Mouse (Mus musculus) adrenal gland, adult 10 weeks (tissue): ENCODE results near the gene Gm21409. TPM values are rescaled to one million over a fixed set of nuclear protein-coding genes. Genes with fewer than 3 reads are reported as not detected.

Experiments used
- polyA plus RNA-seq: library from polyadenylated mRNA; stranded (reverse); fragments of 350-450 nt; fragmentation: Illumina TruSeq; extraction: RNeasy Lipid Tissue Mini Kit (QIAGEN cat#74804); gene quantifications from one replicate; pipeline ENCODE4 v1.2.3, GENCODE M21; 2014; ENCODE audit warnings: low read depth, low replicate concordance

Gene Gm21409
- not detected for polyA plus RNA-seq

DNA sequence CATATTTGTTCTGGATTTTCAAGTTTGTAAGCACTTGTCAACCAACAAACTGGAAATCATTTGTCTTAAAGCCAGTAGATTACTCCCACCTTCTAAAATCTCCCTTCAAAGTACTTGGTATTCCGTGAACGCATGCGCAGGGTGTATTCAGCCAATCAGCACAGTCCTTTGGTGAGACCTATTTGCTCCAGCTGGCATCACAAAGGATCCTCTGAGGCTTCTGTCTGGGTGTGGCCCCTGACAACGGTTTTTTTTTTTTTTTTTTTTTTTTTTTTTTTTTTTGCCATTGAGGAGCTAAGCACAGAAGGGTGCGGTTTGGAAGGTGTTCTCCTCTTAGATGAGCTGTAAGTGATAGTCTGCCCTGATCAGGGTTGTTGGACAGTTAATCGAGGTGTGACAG lies at the start of gene Gm21409:
Gene Gm21409, plus strand, starts transcription at position 301 of the 400 bp plus-strand sequence.

Other genes with a start within 250 kb of the Gm21409 start
- gene Gm21394, start 181.8 kb upstream of the Gm21409 start, polyA plus RNA-seq: not detected